Mouse (Mus musculus) heart, embryonic 10.5 days (tissue): ENCODE measurements around the gene Myl6b. TPM values are rescaled to one million over a fixed set of nuclear protein-coding genes. Genes with fewer than 3 reads are reported as not detected.

Experiments used
- DNase-seq: peaks from one replicate; pipeline ENCODE4 v3.0.0-alpha.2; 2017; ENCODE audit warnings: low spot score
- H3K27ac ChIP-seq: fragments of 300-500 bp; sonication (generic); 2 replicates; pipeline ENCODE4 v1.5.1; 2016; ENCODE audit warnings: mild to moderate bottlenecking
- H3K27me3 ChIP-seq: fragments of 300-500 bp; sonication (generic); 2 replicates; pipeline ENCODE4 v1.6.1; 2016; ENCODE audit warnings: mild to moderate bottlenecking; ENCODE audit not compliant: poor library complexity, insufficient read depth, severe bottlenecking
- H3K36me3 ChIP-seq: fragments of 300-500 bp; sonication (generic); 2 replicates; pipeline ENCODE4 v1.6.1; 2016; ENCODE audit warnings: mild to moderate bottlenecking, moderate library complexity
- H3K4me1 ChIP-seq: fragments of 300-500 bp; sonication (generic); 2 replicates; pipeline ENCODE4 v1.6.1; 2016; ENCODE audit warnings: mild to moderate bottlenecking
- H3K4me3 ChIP-seq: fragments of 300-500 bp; sonication (generic); 2 replicates; pipeline ENCODE4 v1.5.1; 2016; ENCODE audit warnings: mild to moderate bottlenecking, moderate library complexity
- H3K9me3 ChIP-seq: fragments of 300-500 bp; sonication (generic); 2 replicates; pipeline ENCODE4 v1.6.1; 2016; ENCODE audit warnings: mild to moderate bottlenecking, moderate library complexity
- WGBS: fragments of 180-500 bp; shearing (Covaris S2); methylation state at CpG from one replicate; pipeline ENCODE4 v1.1.7; 2016; 5-methylcytosine and 5-hydroxymethylcytosine counted together
- microRNA-seq: library from miRNA; unstranded; fragments of <30 nt; microRNA quantifications from one replicate; pipeline ENCODE4, GENCODE M21; 2017
- polyA plus RNA-seq: library from polyadenylated mRNA; unstranded; fragments of >200 nt; fragmentation: Nextera tagmentation; extraction: Ambion mirVana; gene quantifications from 2 replicates; pipeline ENCODE4 v1.2.1, GENCODE M21; 2016

Myl6b gene
- polyA plus RNA-seq, 1 experiment from 2014 or later = 3.2 TPM

DNA sequence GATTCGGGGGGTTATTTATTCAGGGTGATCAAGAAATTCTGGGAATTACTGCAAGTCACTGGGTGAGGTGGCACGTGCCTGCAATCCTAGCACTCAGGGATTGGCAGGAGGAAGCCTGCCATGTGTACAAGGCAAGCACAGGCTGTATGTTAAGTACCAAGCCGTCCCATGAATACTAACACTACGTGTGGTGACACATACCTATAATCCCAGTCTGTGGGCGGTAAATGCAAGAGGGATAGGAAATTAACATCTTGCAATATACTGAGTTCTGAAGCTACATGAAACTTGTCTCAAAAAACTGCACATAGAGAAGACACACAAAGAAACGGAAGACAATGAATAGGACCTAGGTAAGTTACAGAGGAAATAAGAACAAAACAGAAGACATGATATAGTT is 47.5 kb downstream of the Myl6b start:
- H3K27me3 ChIP-seq = no peaks in the 10 kb centered on the region
- H3K9me3 ChIP-seq = no peaks in the 10 kb centered on the region
- no peak for DNase-seq
- no peaks in the 10 kb centered on the region for H3K36me3 ChIP-seq
- 81% methylated on average over 6 of the region's 6 CpGs for WGBS
- no peaks in the 10 kb centered on the region for H3K4me1 ChIP-seq
- no peak overlapping the region for H3K4me3 ChIP-seq
- no peak overlapping the region for H3K27ac ChIP-seq

DNA sequence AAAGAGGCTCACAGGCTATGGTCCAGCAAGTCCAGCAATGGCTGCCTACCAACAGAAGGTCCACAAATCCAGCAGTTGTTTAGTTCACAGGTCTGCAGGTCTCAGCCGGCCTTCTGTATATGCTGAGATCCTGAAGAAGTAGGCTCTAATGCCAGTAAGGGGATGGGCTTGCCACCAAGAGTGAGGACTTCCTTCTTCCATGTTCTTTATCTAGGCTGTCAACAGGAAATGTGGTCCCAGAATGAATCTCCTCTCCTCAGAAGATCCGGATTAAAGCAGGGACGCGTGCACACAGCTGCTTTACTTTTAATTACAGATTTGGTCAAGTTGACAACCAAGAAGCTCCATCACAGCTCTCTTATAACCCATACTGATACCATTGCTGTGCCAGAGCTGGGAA is 53.1 kb downstream of the Myl6b start:
- Histone ChIP-seq H3K27me3 (no peaks in the 10 kb centered on the region), H3K36me3 (peaks cover 19% of the 10 kb centered on the region), H3K4me1 (no peaks in the 10 kb centered on the region), H3K9me3 (no peaks in the 10 kb centered on the region), H3K27ac (no peak overlapping the region), H3K4me3 (no peak overlapping the region)
- DNase-seq = no peak
- WGBS = 77% methylated on average over 4 of the region's 4 CpGs

- no peak overlapping the region for H3K27ac ChIP-seq
- H3K9me3 ChIP-seq = no peaks in the 10 kb centered on the region
- no peak for DNase-seq
- peaks cover 30% of the 10 kb centered on the region for H3K36me3 ChIP-seq
- no peaks in the 10 kb centered on the region for H3K4me1 ChIP-seq
- no peaks in the 10 kb centered on the region for H3K27me3 ChIP-seq
- no peak overlapping the region for H3K4me3 ChIP-seq
- 76% methylated on average over 6 of the region's 6 CpGs for WGBS
These were observed 54.1 kb downstream of the Myl6b start for GRCm38 (mm10) chr10:128444354-128444753.

Small RNA genes within 50 kb of the gene (microRNA-seq; reads per million reads assigned to microRNA genes)
- gene Mir6916 = not detected
- gene Mir8105 = 3.0 reads per million, percentile 5 among the genes with 10 or more reads in this experiment

Other genes with a start within 250 kb of the Myl6b start
- gene Apon, start 244.6 kb downstream of the Myl6b start, polyA plus RNA-seq = 0.18 and 0.23 TPM in 2 replicates
- 0.11 and 3.9 TPM in 2 replicates for gene Apof, start 230.0 kb downstream of the Myl6b start, polyA plus RNA-seq
- gene Stat2, start 228.1 kb downstream of the Myl6b start, polyA plus RNA-seq = 10.8 and 11.0 TPM in 2 replicates
- 0.25 and 0.48 TPM in 2 replicates for gene Il23a, start 199.9 kb downstream of the Myl6b start, polyA plus RNA-seq
- 29.9 and 31.4 TPM in 2 replicates for gene Pan2, start 195.3 kb downstream of the Myl6b start, polyA plus RNA-seq
- gene Cnpy2, start 176.2 kb downstream of the Myl6b start, polyA plus RNA-seq = 220 and 255 TPM in 2 replicates
- 347 and 474 TPM in 2 replicates for gene Cs, start 161.0 kb downstream of the Myl6b start, polyA plus RNA-seq
- 9.7 and 10.7 TPM in 2 replicates for gene Coq10a, start 129.7 kb downstream of the Myl6b start, polyA plus RNA-seq
- 10.9 and 12.7 TPM in 2 replicates for gene Ankrd52, start 121.6 kb downstream of the Myl6b start, polyA plus RNA-seq
- gene Slc39a5, start 97.5 kb downstream of the Myl6b start, polyA plus RNA-seq = 0.07 and 2.4 TPM in 2 replicates
- gene Nabp2, start 87.2 kb downstream of the Myl6b start, polyA plus RNA-seq = 76.5 and 87.9 TPM in 2 replicates
- 31.0 and 34.3 TPM in 2 replicates for gene Rnf41, start 87.0 kb downstream of the Myl6b start, polyA plus RNA-seq
- 66.0 and 68.7 TPM in 2 replicates for gene Smarcc2, start 39.4 kb downstream of the Myl6b start, polyA plus RNA-seq
- 1,508 and 1,550 TPM in 2 replicates for gene Myl6, start 4.5 kb downstream of the Myl6b start, polyA plus RNA-seq
- gene Esyt1, start 27.2 kb upstream of the Myl6b start, polyA plus RNA-seq = 17.8 and 20.3 TPM in 2 replicates
- 11.2 and 12.8 TPM in 2 replicates for gene Zc3h10, start 49.1 kb upstream of the Myl6b start, polyA plus RNA-seq
- 2,301 and 2,407 TPM in 2 replicates for gene Rpl41, start 50.6 kb upstream of the Myl6b start, polyA plus RNA-seq
- 168 and 225 TPM in 2 replicates for gene Pa2g4, start 67.3 kb upstream of the Myl6b start, polyA plus RNA-seq
- 7.4 and 7.7 TPM in 2 replicates for gene Erbb3, start 91.0 kb upstream of the Myl6b start, polyA plus RNA-seq
- gene Rps26, start 128.1 kb upstream of the Myl6b start, polyA plus RNA-seq = 400 and 429 TPM in 2 replicates
- 2.3 and 2.7 TPM in 2 replicates for gene Ikzf4, start 147.3 kb upstream of the Myl6b start, polyA plus RNA-seq
- gene Suox, start 175.4 kb upstream of the Myl6b start, polyA plus RNA-seq = 11.8 and 15.7 TPM in 2 replicates
- gene Rab5b, start 197.6 kb upstream of the Myl6b start, polyA plus RNA-seq = 66.2 and 69.1 TPM in 2 replicates
- gene Pmel, start 205.5 kb upstream of the Myl6b start, polyA plus RNA-seq = 0.75 and 0.89 TPM in 2 replicates
- 106 and 110 TPM in 2 replicates for gene Cdk2, start 206.3 kb upstream of the Myl6b start, polyA plus RNA-seq
- 3.9 and 4.4 TPM in 2 replicates for gene Dgka, start 246.2 kb upstream of the Myl6b start, polyA plus RNA-seq
- gene Pym1, start 249.2 kb upstream of the Myl6b start, polyA plus RNA-seq = 31.8 and 45.4 TPM in 2 replicates